Mouse (Mus musculus) olfactory bulb, adult 2 months (tissue): Measurements from ENCODE around the gene Xrcc4.

Experiments
- CTCF ChIP-seq: fragments of 200-500 bp; IDR thresholded peaks from 2 replicates; pipeline ENCODE4 v1.5.1; 2012; ENCODE audit warnings: low read depth, mild to moderate bottlenecking, low read length, moderate library complexity; ENCODE audit not compliant: insufficient read depth
- POLR2A ChIP-seq: fragments of 200-500 bp; IDR thresholded peaks from 2 replicates; pipeline ENCODE4 v1.6.1; 2012; ENCODE audit warnings: mild to moderate bottlenecking, low read depth, low read length, moderate library complexity; ENCODE audit not compliant: insufficient read depth

DNA sequence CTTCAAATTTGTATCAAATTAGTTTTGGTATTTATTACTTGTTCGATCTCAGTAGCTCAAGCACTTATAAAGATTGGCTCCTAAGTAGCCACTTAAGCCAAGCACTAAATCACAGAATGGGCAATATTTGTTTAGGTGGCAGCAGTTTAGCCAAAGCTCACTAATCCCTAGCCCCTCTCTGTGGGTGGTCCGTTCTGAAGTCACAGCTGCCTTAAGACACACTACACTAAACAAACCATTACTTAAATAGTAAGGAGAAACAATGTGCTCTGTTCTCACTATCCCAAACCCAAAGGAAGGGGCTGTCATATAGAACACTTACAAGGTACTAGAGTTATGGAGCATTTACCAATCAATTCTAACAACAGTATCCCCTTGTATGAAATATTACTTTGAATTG is 49.8 kb downstream of the Xrcc4 start:
- TF ChIP-seq POLR2A (no peak), CTCF (no peak)
